Mouse (Mus musculus) thymus, postnatal 36 days (tissue): ENCODE measurements around the gene Pnmal2.

ENCODE experiments used
- DNase-seq, 2 experiments: peaks; one replicate each; pipeline ENCODE4 v3.0.0; 2022; ENCODE audit warnings: mixed read lengths in 2 of 2

Pnmal2 gene

DNA sequence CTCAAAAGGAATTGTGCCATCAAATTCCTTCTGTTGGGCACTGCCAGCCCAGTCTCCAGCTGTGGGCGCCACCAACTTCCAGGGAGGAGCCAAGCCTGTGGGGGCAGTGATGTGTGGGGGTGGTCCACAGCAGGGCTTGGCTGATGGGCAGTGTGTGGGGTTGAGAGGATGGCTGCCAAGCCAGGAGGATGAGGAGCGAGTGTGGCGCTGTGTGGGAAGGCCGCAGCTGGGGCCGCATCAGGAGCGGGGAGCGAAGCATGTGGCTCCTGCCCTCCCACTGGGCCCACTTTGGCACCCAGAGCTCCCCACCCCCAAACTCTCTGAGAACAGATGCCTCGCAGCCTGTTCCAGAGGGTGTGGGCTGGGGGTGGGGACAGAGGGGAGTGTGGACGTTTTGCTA, 26.5 kb upstream of the Pnmal2 start:
- DNase-seq: no peak

DNA sequence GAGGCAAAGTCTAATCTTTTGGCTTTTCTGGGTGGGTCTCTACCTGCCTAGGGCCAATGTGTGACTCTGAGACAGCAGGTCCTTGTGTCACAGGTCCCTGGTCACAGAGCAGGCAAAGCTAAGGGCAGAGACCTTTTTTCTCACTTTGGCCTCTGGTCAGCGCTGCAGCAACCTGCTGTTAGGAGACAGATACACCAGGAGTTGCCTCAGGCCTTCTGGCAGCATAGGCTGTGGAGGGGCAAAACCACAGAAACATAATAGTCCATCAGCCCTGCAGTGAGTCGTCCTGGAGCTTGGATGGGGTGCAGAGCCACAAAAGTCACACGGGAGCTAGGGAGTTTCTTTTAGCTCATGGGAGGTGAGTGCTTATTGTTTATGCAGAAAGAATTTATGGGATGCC, 25.8 kb upstream of the Pnmal2 start:
- no peak for DNase-seq

DNA sequence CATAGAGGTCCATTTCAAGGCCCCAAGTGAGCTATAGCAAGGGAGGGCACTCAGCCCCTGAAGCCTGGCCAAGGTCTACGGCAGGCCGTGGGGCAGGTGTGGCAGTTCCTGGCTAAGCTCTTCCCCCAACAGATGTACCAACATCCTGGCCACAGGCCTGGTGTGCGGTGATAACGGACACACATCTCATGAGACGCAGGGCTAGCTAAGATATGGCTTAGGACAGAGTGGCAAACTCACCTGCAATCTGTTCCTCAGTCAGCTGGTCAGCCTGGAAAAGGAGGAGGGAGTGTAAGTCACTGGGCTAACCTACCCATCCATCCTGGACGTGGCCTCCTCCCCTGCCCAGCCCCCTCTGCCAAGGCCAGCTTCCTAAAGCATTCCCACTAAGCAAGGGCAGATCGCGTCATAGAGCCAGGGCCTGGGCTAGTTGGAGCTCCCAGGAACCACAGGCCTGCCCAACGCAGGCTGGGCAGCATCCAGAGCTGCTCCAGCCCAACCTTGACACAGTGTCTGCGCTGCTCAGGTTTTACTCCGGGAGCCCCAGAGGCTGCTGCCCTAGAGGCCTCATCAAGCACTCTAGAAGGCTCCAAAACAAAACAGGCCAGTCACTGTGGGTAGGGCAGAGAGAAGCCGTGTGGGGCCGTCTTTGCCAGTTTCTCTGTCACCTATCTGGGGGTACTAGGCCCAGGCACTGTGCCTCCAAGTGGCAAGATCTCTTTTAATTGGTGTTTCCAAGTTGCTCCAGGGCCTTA, 24.9 kb upstream of the Pnmal2 start:
- no peak for DNase-seq

DNA sequence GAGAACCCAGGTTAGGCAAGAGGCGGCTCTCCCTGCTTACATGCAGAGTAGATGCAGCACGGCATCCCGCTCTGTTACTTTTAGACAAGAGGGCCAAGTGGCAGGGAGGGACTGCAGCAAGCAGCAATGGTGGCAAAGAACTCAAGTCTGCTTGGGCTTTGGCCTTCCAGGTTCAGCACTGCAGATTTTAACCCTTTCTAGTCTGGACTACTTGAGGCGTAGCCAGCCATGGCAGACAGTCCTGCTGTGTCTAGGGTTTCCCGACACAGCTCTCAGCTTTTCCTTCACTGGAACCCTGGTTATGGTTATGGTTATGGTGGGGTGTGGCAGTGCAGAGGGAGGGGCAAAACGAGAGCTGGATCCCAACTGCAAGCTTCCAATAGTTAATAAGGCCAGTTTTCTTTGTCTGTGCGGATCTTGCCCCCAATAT, 24.3 kb upstream of the Pnmal2 start:
- DNase-seq: no peak

DNA sequence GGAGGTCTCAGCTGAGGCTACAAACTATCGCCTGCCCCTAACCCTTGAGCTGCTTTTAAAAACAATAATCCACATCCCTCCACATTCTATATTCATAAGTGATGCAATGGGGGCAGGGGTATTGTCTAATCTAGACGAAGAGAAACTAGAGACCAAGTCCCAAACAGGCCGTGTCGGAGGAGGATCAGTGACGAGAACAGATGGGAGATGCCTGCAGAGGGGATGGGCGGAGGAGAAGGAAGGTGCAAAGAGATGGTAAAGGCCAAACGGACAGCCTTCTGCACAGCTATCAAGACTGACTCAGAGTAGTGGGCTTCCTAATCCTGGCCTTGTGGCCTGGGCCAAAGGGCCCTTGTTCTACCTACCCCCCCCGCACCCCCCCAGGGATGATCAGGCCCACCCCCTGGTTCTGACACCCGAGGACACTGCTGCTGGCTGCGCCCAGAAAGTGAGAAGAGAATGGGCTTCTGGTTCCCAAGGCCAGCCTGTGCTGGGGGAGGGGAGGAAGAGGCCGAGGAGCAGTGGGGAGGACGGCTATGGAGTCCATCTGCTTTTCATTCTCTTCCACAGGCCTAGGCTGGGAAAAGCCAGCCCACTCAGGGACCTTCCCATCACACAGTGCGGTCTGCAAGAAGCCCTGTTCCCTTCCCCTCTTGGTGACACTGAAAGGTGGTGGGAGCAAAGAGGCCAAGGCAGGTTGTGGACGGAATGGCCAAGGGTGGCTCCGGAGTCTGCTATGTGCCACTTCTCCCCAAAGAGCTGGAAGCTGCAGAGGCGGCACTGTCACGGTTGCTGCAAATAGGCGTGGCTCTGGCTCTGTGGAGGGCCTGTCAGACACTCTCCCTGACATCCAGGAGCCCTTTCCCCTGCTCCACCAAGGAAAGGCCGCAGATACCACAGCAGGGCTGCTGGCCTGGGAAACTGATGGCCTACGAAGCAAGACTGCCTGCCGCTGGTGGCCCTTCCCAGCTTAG, 23.4 kb upstream of the Pnmal2 start:
- peak in 1 of 2 experiments; percentile 27 for DNase-seq

DNA sequence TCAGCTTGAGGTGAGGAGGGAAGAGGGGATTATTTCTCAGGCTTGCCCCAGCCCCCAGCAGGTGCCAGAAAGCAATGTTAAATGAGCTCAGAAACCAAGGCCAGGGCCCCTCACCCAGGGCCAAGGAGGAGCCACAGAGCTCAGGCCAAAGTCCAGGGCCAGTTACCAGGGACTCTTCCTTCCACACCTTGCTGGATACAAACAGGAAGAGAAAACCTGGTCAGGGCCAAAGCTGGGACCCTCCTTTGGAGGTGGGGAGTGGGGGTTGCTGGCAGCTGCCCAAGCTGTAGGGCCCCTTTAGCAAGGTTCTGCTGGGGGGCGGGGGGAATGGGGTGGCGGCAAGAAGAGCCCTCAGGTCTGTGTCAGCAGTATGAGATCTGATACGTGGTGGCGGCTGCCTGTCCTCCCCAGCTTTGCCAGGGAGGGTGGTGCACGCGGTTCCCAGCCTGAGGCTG, 22.6 kb upstream of the Pnmal2 start:
- peak in 1 of 2 experiments; percentile 30 for DNase-seq

DNA sequence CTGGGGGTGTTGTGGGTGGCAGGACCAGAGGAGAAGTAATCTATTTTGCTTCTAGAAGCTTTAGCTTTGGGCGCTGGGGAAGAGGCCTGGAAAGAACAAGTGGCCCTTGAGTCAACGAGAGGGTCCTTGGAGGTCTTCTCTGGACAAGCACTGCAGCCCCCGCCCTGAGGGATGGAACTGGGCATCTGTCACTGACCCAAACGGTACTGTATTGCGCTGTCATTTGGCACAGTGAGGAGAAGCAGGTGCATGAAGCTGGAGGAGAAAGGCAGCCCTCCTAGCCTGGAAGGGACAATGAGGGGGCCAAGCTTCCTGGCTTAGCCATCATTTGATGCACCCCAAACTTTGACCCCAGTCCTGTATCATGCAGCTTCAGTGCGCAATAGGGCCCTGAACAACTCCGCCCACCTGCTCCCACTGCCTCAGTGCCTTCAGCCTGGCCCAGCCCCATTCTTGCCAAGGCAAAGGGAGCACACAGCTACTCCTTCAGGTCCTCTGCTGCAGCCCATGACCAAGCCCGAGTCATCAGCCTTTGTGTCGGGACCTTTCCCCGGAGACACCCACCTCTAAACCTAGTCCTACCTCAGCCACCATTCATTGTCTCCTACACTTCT, 22.0 kb upstream of the Pnmal2 start:
- DNase-seq: peak; percentile 37 to 62

DNA sequence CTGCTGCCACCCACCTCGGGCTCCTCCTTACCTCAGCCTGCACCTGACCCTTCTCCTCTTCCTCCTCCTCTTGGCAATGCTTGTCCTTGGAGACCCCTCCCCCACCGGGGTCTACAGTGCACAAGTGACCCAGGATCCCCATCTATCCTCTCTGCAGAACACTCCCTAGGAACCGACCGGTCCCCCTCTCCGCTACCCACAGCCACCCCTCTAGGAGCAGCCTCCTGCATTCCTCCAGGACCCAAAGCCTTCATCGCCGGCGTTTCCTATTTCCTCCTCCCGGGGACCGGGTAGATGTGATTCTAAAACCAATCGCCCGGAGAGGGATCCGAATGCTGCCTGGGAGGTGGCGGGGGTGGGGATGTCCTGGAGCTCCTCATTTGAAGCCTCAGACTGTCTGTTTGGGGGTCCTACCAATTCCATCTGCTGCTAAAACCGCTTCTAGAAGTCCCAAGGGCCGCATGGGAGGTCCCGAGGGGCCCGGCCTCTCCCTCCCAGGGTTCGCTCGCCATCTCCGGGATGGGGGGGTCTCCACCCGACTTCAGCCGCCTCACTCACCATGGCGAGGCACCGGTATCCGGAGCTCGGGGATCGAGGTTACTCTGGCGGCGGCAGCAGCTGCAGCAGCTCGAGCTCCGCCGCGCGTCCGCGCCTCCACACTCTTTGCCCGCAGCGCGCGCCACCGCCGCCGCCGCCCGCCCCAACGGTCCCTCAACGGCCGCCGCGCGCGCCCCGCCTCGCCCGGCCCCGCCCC, 21.0 kb upstream of the Pnmal2 start:
- DNase-seq: peak in 1 of 2 experiments; percentile 72

DNA sequence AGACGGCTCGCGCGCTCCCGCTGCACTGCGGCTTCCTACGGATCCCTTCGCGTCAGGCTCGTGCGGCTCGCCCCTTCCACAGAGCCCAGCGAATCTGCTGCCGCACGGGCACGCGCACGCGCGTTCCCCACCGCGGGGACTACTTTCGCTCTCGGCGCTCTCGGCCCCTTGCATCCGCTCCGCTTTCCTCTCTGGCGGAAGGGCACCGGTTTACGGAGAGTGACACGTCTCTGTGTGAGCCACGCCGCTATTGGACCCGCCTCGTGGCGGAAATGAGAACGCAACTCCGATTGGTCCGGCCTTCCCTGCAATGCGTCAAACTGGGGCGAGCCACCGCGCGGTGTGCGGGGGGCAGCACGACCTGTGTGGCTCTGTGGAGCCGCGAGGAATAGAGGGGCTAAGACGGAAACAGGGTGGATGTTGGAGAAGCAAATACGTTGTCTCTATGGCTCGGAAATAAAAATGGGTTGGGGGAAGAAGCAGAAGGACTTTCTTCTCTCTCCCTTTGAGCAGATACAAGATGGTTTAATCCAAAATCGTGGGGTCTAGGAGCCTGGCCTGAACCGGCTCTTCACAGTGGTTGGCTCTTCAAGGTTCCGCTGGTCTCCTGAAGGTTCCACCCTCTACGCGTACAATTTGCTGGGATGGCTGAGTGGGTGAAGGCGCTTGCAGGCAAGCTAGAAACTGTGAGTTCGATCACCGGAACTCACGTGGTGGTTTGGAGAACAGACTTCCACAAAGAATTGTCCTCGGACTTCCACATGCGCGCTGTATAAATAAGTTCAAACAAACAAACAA, 20.2 kb upstream of the Pnmal2 start, which contains the start of gene Calm3:
Gene Calm3, minus strand, starts transcription at position 78 of the 798 bp plus-strand sequence.
- DNase-seq: peak; percentile 100

DNA sequence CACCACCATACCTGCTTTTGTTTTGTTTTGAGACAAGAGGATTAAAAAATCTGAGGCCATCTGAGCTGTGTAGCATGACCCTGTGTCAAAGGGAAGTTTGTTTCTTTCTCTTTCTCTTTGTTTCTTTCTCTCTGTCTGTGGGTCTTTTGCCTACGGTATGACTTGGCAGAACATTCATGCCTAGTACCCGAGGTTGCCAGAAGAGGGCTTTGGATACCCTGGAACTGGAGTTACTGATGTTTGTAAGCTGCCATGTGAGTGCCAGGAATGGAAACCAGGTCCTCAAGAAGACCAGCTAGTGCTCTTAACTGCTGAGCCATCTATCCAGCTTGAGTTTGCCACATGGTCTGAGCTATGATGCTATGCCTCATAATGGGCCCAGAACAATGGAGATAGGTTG, 16.1 kb upstream of the Pnmal2 start:
- no peak for DNase-seq

DNA sequence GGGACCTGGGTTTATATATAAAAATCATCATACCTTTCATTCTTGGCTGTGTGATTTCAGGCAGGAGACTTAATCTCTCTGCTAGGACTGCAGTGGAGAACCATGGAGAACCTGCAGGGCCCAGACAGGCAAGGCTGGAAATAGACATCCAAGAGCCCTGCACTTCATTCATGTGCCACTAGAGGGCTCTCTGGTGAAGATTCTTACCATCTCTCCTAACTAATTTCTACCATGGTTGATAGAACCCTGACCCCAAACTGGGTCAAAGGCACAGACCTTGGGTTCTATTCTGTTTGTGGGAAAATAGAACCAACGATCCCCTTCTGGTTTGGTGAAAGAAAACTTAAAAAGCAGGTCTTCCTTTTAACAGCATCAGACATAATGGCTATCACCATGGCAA, 13.6 kb upstream of the Pnmal2 start:
- DNase-seq: peak; percentile 54 to 55

DNA sequence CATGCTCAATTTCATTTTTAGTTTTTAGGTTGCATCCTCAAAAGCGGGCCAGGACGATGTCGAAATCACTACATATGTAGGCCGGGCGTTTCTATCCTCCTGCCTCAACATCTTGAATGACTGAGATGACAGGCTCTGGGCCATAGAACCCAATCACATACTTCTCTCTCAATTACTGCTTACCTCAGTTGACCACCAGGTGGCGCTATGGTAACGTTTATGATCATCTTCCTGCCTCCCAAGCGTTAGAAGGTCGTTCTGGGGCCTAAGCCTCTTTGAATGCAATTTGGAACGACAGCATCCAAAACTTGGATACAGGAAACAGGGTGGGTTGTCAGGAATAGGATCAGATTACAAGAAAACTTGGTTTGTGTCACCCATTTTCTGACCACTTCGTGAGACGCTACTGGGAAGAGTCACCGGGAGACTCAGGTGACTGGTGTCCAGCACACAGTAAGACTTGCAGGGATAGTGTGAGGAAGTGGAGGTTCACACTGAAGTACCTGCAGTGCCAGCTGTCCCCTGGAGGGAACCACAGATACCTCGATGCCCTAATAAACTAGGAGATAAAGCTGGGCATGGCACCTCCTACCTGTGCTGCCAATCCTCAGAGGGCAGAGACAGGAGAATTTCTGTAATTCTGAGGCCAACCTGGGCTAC, 12.4 kb upstream of the Pnmal2 start:
- DNase-seq: peak; percentile 68 to 78

DNA sequence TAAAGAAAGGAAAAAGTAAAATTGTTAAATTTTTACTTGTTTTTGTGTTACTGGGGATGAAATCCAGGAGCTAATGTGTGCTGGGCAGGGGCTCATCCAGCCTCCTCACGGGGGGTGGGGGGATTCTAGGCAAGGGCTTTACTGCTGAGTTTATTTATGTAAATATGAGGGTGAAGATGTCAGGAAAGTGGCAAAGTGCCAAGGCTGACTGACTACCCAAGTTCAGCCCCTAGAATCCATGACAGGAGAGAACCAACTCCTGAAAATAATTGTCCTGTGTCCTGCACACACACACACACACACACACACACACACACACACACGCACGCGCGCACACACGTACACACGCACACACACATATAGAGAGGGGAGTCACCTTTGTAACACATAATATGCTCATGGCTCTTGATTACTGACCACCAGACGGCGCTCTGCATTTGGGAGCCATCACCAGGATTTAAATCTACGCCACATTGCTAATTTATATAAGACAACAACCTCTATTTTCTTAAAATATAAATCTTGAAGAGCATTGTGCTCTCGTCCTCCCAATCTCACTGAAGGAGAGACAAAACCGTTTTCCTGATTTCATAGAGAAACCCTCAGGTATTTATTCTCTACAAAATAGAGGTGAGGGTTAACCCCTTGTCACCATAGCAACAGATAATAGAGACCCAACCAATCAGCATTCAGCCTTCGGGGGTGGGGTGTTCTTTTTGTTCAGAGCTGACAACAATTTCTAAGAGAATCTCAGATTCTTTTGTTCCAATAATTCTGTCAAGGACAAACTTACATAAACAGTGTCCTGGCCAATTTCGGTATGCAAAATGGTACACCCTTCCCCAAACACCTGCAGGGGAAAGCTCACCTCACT, 11.5 kb upstream of the Pnmal2 start:
- DNase-seq: peak; percentile 45 to 55

DNA sequence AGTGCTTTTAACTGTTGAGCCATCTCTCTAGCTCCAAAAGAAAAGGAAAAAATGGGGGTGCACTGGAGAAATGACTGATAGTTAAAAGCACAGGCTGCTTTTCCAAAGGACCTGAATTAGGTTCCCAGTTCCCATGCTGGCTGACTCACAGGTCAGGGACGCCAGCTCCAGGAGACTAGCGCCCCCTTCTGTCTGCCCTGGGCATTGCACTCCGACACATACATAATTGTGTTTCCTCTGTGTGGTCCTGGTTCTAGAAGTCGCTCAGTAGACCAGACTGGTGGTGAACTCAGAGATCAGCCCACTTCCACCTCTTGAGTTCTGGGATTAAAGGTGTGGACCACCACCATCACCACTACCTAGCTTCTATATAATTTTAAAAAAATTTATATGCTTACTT, 7.2 kb upstream of the Pnmal2 start:
- DNase-seq: peak in 1 of 2 experiments; percentile 34

DNA sequence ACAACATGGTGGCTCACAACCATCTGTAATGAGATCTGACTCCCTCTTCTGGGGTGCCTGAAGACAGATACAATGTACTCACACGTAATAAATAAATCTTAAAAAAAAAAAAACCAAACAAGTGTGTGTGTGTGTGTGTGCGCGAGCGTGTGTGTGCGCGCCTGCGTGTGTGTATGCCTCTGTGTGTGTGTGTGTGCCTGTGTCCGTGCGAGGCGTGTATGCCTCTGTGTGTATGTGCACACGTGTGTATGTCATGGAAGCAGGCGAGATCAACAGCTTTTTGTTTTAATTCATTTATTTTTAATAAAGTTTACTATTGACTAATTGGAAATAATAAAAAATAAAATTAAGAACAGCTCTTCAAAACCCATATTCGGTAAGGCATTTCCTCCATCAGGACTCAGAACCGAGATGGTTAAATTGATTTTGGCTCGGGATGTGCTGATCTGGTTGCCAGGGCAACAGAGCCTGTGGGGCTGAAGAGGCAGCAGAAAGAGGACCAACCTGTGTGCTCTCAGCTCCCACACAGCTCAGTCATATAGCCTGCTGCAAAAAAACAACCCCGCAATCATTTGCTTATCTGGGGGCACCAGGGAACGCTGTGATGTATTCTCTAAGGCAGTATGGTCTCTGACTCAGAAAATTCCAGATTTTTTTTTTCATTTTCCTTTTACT, 6.2 kb upstream of the Pnmal2 start:
- no peak for DNase-seq

DNA sequence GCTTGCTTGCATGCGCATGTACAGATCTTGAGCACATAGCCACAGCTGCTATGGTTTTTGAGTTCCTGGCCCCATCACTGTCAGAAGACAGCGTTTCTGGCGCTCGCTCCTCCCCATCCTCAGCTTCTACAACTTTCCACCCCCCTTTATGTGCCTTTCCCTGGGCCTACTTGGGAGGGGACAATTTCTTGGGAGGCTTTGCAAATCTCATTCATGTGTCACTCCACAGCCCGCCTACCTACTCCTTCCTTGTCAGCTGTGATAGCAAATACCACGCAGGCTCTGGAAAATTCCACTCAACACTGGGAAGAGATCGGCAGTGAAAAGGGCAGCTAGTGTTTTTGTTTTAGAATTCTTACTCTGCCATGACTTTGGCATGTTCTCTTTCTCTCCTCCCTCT, 4.2 kb upstream of the Pnmal2 start:
- DNase-seq: no peak

DNA sequence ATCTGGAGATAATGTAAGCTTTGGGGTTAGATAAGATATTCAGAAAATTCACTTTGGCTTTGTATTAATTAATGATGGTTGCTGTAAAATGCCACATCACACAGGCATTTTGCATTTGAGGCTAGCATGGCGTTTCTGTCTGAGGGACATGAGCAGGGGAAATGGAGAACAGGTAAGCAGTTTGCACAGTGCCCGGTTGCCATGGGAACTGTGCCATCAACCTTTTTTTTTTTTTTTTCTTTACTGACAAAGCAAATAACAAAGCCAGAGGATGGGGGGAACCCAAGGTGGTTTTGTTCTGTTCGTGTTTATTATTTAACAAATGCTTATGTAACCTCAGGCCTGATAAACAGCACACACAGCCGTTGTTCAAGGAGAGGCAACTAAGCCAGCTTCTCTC, 1.6 kb upstream of the Pnmal2 start:
- DNase-seq: peak in 1 of 2 experiments; percentile 21

DNA sequence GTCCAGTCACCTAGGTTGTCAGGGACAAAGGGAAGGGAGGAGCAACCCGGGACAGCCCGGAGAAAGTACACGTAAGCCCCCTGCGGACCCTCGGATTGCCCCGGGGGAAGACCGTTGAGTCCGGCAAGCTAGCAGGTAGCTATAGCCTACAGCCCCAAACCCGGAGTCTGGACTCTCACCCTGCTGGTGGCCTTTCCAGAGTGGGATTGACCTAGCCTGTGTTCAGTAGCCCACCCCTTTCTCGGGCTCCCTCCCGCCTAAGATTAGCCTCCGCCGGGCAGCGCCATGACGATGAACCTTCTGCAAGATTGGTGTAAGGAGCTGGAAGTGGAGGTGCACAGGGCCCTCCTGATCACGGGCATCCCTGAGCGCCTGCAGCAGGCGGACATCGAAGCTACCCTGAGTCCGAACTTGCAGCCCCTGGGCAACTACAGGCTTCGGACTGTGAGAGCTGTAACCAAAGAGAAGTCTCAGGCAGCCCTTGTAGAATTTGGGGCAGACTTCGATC, 380 bp downstream of the Pnmal2 start:
- no peak for DNase-seq

DNA sequence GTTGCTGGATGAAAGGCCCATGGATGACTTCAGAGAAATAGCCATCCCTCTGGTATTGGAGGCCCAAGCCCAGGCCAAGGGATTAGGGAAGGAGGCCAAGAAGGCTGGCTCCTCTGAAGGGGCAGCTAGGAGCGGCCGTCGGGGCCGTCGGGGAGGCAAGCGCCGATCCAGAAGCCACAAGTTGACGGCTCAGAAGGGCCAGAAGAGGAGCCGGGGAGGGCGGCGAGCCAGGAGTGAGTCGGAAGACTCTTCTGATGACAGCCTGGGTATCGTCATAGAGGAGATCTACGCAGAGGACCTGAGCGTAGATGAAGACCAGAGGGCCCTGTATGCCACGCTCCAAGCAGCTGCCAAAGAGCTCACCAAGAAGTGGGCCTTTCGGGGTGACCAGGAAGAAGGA, 937 bp downstream of the Pnmal2 start:
- DNase-seq: peak in 1 of 2 experiments; percentile 15
